ENCODE assay signal across 8 mouse cellular contexts in genomic region chr7:81345447-81346170, GRCm38 (mm10). TPM values are rescaled to one million over a fixed set of nuclear protein-coding genes. Genes with fewer than 3 reads are reported as not detected.
DNase-seq lines count a peak whose midpoint lies in the region; ATAC-seq and TF ChIP-seq lines count a peak whose summit lies in the region.

No protein-coding gene starts in this region.

- no peaks in the 10 kb centered on the region for H3K9me3 ChIP-seq in CH12.LX (replicated peaks; ENCODE audit: low read length)
- H3K9me3 ChIP-seq in forebrain, postnatal 0 days (ENCODE audit: low read length), result no peaks in the 10 kb centered on the region
- H3K9me3 ChIP-seq in liver, embryonic 16.5 days (replicated peaks; ENCODE audit: control insufficient read depth, low read length), result no peaks in the 10 kb centered on the region

- TF ChIP-seq RAD21 in CH12.LX (IDR thresholded peaks at IDR 0.05; ENCODE audit: low read depth, low read length), result no peak

- no peak for TF ChIP-seq POLR2A in CH12.LX (IDR thresholded peaks at IDR 0.05; ENCODE audit: low read depth, low read length)

- ATAC-seq in forebrain, postnatal 0 days, result peak; percentile 50; the same call in 1 of the 2 replicates
- no peak for ATAC-seq in liver, embryonic 16.5 days (ENCODE audit: low read depth)
- ATAC-seq in granulocyte monocyte progenitor cell, adult 5-6 weeks (replicated peaks; ENCODE audit: poor library complexity, severe bottlenecking), result no peak; the same call in 1 of the 2 replicates

- H3K4me1 ChIP-seq in CH12.LX (ENCODE audit: control insufficient read depth in 1 of 2, insufficient read depth in 2 of 2), result peaks cover 2 to 26% of the 10 kb centered on the region in 2 experiments; a peak in 2 of 4 replicates
- no peaks in the 10 kb centered on the region for H3K4me1 ChIP-seq in forebrain, postnatal 0 days (ENCODE audit: insufficient read depth)
- peaks cover 20% of the 10 kb centered on the region for H3K4me1 ChIP-seq in liver, embryonic 16.5 days (ENCODE audit: control insufficient read depth, low read depth, low read length)

- H3K9ac ChIP-seq in CH12.LX (ENCODE audit: insufficient read depth, low read depth), result peak overlapping the region; percentile 18
- peak overlapping the region; percentile 50 for H3K9ac ChIP-seq in forebrain, postnatal 0 days
- H3K9ac ChIP-seq in liver, embryonic 16.5 days (ENCODE audit: low read depth, low read length), result peak overlapping the region; percentile 66

- H3K27me3 ChIP-seq in CH12.LX (replicated peaks), result no peaks in the 10 kb centered on the region
- H3K27me3 ChIP-seq in forebrain, postnatal 0 days (ENCODE audit: insufficient read depth, low read length), result no peaks in the 10 kb centered on the region
- H3K27me3 ChIP-seq in liver, embryonic 16.5 days (ENCODE audit: control insufficient read depth, insufficient read depth, low read depth, low read length), result no peaks in the 10 kb centered on the region

- DNase-seq in cerebellum, adult 9-11 months, result peak; percentile 29
- no peak for DNase-seq in cerebellum, postnatal 4 days (ENCODE audit: low spot score in 2 of 2)
- DNase-seq in CH12.LX (ENCODE audit: extremely low read depth), result no peak
- DNase-seq in forebrain, postnatal 0 days, result no peak
- DNase-seq in frontal cortex, adult 2 months (ENCODE audit: extremely low spot score in 1 of 2, low spot score in 1 of 2), result no peak
- DNase-seq in kidney, adult 9 months, result no peak

- no peak for TF ChIP-seq CTCF in CH12.LX (conservative IDR thresholded peaks at IDR 0.05 in 1 of 2, IDR thresholded peaks at IDR 0.05 in 1 of 2; ENCODE audit: low read depth in 2 of 2, low read length in 2 of 2)
- no peak for TF ChIP-seq CTCF in forebrain, postnatal 0 days (IDR thresholded peaks at IDR 0.05; ENCODE audit: low read depth)

- H3K79me2 ChIP-seq in CH12.LX (replicated peaks; ENCODE audit: control insufficient read depth, extremely low read depth, insufficient read depth, poor library complexity, severe bottlenecking), result peaks cover 36% of the 10 kb centered on the region

- 61% methylated on average over 15 of the region's 15 CpGs for WGBS in forebrain, postnatal 0 days
- WGBS in liver, embryonic 16.5 days (ENCODE audit: insufficient replicate concordance), result 54% methylated on average over 15 of the region's 15 CpGs

- H3K36me3 ChIP-seq in CH12.LX (replicated peaks in 1 of 2; ENCODE audit: control insufficient read depth in 1 of 2, insufficient read depth in 1 of 2, low read length in 1 of 2), result peaks cover 35 to 40% of the 10 kb centered on the region in 2 experiments
- peaks cover 12% of the 10 kb centered on the region for H3K36me3 ChIP-seq in forebrain, postnatal 0 days (ENCODE audit: insufficient read depth)
- peaks cover 16% of the 10 kb centered on the region for H3K36me3 ChIP-seq in liver, embryonic 16.5 days (ENCODE audit: control insufficient read depth, insufficient read depth)

- TF ChIP-seq EP300 in CH12.LX (IDR thresholded peaks at IDR 0.05; ENCODE audit: low read length), result no peak

- H3K4me2 ChIP-seq in CH12.LX (ENCODE audit: insufficient read depth, low read depth, poor library complexity, severe bottlenecking), result peak overlapping the region; percentile 31
- peak overlapping the region; percentile 45 for H3K4me2 ChIP-seq in forebrain, postnatal 0 days (ENCODE audit: low read depth)
- H3K4me2 ChIP-seq in liver, embryonic 16.5 days (ENCODE audit: low read depth, low read length), result peak overlapping the region; percentile 65

- peak overlapping the region; percentile 20 to 100 (median 41) for H3K4me3 ChIP-seq in CH12.LX (replicated peaks in 1 of 3; ENCODE audit: low read depth in 2 of 3, low read length in 2 of 3, poor library complexity in 1 of 3)
- H3K4me3 ChIP-seq in forebrain, postnatal 0 days (ENCODE audit: low read depth, low read length), result peak overlapping the region; percentile 84
- peak overlapping the region; percentile 86 for H3K4me3 ChIP-seq in liver, embryonic 16.5 days (ENCODE audit: low read depth, low read length)

- no peak overlapping the region for H3K27ac ChIP-seq in CH12.LX (ENCODE audit: insufficient read depth, low read depth)
- H3K27ac ChIP-seq in forebrain, postnatal 0 days (ENCODE audit: low read depth, low read length), result no peak overlapping the region; the same call in 1 of the 2 replicates
- H3K27ac ChIP-seq in liver, embryonic 16.5 days (ENCODE audit: low read length), result no peak overlapping the region

- in situ Hi-C loops in CH12.LX (cut with MboI; ENCODE audit: low pct_ligation_motif_present, low pct_unique_long_range_greater_than_20kb, low sequenced_read_pairs), result no loop called here

- dilution Hi-C loops in CH12.LX (cut with MboI; ENCODE audit: extremely low pct_ligation_motif_present, extremely low pct_unique_long_range_greater_than_20kb, low sequenced_read_pairs), result no loop called here

TF ChIP-seq in CH12.LX, 34 proteins besides CTCF, POLR2A, EP300 and RAD21:
- TF ChIP-seq NELFE (IDR thresholded peaks at IDR 0.05; ENCODE audit: low read depth, low read length) (no peak), SIN3A (IDR thresholded peaks at IDR 0.05; ENCODE audit: low read length) (0 out of 2 replicates have a peak, but pooled peaks have one; percentile 3)

RNA-seq across cellular contexts. Expression of gene Rps17, which starts 0.6 kb away (rescaled TPM):
- total RNA-seq in CH12.LX (2012; rRNA removed) (5,063 and 5,120 TPM in 2 replicates), CH12.LX (2014; rRNA removed) (4,582 and 5,238 TPM in 2 replicates)
- 2,159 and 2,532 TPM in 2 replicates for polyA plus RNA-seq in CH12.LX (2012; ENCODE audit: insufficient read length, low read depth)
- total RNA-seq in forebrain, postnatal 0 days (2014; rRNA removed), result 883 and 1,228 TPM in 2 replicates
- 706 and 832 TPM in 2 replicates for polyA plus RNA-seq in forebrain, postnatal 0 days (2015; fragmentation: Nextera tagmentation; extraction: Ambion mirVana)
- 564 and 643 TPM in 2 replicates for polyA plus RNA-seq in liver, embryonic 16.5 days (2015; fragmentation: Nextera tagmentation; extraction: Ambion mirVana)
- 733 and 938 TPM in 2 replicates for polyA plus RNA-seq in frontal cortex, adult 2 months (2012; rRNA removed)
- total RNA-seq in granulocyte monocyte progenitor cell, adult 5-6 weeks (2014; fragmentation: Nextera tagmentation), result 4,638 and 5,139 TPM in 2 replicates
- total RNA-seq in granulocyte monocyte progenitor cell, adult 5-6 weeks (2017), result 3,883 and 3,979 TPM in 2 replicates
